Mouse (Mus musculus) megakaryocyte, adult 5-6 weeks (primary cell): ENCODE measurements around the gene 4930558K02Rik. TPM values are rescaled to one million over a fixed set of nuclear protein-coding genes. Genes with fewer than 3 reads are reported as not detected.

ENCODE experiments used
- ATAC-seq: 2 replicates; pipeline ENCODE4 v1.8.0; 2016; ENCODE audit warnings: mild to moderate bottlenecking, inconsistent platforms; ENCODE audit not compliant: poor library complexity, severe bottlenecking
- total RNA-seq, 2 experiments: library from RNA; stranded (forward) in 1 of 2; stranded (reverse) in 1 of 2; fragments of 153-499, 151-499 nt in 1 of 2; fragments of 221-1000, 200-1000 nt in 1 of 2; gene quantifications; 2 replicates each; pipeline versions ENCODE4 v1.2.3 to v1.2.4; 2015 to 2017

Gene 4930558K02Rik
- total RNA-seq, 2 experiments from 2014 or later, result not detected

DNA sequence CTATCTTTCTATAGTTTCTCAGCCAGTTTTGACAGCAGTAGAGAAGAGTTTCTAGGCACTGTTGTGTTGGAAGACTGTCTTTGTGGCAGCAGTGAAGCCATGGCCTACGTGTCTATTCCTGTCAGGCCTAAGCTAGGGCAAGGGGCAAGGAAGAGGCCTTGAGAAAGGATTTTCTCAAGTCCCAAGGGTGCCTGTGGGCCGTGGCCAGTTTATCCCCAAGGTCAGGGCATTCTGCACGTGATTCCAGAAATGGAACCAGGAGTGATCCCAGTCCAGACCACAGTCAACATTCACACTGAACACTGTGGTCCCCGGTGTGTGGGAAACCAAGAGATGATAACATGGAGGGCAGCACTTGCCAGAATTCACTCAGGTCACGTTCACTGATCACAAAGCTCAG, 23.6 kb downstream of the 4930558K02Rik start:
- no peak for ATAC-seq

DNA sequence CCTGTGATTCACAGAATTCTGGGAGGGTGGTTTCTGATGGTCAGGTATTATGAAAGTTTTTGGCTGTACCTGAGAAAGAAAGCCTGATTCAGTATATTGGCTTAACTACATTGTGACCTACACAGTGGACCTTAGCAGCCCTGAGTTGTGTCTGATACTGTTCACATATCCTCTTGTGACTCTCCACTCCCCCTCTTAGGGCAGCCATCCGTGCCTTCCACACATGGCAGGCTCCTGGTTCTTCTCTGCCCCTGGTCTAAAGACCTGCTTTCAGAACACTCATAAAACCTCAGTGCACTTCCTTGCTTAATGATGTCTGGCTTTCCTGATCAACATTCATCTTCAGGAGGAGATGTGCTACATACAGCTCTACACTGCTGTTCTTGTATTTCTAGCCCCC, 26.8 kb downstream of the 4930558K02Rik start:
- no peak for ATAC-seq

DNA sequence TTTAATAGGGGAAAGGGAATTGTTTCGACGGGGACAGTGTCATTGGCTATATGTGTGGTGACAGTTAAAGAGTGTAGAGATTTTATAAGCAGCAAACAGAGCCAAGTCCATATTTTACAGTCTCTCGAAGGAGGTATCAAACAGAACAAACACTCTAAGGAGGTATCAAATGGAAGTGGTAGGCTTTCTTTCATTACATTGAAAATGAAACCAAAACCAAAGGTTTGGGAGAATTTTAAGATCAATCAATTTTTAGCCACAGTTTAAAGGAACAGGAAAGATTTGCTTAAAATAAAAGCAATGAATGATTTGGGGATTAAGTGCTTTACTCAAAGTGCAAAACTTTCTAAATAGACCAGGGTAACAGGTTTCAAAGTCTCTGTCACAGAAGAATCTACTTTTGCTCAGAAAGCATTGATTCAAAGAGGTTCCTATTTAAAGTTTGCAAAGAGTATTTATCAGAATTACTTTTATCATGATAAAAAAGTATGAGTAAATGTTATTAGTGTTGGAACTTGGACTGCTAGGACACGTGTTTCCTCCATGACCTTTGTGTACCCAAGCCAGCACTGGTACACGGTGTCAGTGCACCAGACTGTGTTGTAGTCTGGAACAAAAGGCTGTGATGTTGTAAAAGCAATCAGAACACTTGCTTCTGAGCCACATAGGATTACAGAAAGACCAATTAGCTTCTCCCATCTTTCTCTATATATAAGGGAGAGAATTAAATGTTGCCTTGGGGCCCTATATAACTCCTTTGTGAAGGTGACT, 28.2 kb downstream of the 4930558K02Rik start:
- ATAC-seq, result no peak

DNA sequence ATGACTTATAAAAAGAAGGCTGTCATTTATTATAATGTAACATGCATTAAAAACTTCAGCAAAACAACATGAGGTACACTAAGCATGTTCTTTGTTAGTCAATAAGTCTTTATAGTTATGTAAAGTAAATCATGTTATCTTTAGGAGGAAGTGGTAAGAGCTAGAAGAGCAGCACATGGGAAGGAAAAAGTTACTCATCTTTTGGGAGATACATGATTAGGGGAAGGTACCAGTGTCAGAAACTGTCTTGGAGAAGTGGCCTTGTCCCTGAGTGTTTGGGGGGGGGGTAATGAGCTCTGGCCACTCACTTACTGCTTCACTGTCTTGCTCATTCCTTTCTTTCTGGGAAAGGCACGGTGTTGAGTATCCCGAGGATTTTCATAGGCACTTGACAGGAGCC, 37.4 kb downstream of the 4930558K02Rik start:
- ATAC-seq, result no peak

DNA sequence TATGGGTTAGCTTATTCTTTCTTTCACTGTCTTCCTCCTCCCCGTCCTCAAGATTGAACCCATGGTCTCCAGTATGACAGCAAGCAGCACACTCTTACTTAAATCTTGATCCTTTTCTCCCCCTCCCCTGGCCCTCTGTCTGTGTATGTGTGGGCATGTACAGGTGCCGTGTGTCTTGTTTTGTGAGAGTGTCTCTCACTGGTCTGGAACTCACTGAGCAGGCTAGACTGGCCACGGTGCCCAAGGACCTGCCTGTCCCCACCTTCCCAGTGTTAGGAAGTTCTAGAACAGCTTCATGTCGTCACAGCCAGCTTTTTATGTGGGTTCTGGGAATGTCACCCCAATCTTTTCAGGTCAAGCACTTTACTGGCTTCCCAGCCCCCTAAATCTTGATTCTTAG, 47.1 kb downstream of the 4930558K02Rik start:
- ATAC-seq, result no peak

DNA sequence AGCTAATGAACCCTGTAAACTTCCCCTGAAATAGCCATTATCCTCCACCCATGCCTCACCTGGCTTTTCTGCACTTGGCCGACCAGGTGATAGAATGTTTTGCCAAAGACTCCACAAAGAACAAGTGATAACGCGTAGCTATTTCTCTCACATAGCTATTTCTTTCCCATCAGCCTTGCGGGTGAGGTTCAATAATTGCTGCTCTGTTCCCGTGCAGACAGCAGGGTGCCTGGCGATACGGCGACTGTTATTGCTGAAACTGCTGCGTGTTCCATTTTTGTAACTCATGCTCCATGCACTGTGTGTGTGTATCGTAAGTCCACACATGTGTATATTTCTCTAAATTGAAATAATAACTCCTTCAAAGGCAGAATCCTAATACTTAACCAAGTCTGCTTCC, 47.6 kb downstream of the 4930558K02Rik start:
- ATAC-seq, result no peak

DNA sequence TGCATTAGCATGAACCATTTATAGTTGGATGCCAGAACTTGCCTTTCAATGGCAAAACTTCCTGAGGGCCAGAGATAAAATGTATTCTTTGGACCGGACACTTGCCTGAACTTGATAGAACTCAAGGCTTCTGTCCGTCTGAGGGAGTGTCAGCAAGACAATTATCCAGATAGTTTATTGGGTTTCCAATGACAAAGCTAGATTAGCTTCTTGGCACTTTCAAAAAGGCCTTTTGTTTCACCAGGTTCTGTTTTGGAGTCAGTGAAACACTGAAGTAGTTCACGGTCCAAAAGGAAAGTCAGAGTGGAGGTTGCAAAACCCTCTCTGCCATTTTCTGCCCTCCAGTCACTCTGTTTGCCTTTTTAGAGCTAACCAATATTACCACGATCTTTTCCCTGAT, 48.1 kb downstream of the 4930558K02Rik start:
- ATAC-seq, result no peak

DNA sequence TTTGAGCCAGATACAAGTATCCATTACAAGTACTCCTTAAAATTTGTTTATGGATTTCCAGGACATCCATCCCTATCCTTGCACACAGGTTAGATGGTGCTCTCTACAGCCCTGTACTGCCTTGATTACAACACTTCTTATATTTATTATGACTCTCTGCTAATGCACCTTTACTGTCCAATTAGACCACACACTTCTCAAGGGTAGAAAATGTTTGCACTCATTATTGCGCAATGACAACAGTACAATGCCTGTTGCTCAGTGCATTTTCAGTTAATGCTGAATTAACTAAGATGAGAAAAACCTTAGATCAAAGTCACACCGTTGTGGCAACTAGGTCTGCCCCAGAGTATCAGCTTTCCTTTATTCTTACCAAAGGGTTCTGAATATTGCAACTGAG, 51.5 kb downstream of the 4930558K02Rik start:
- ATAC-seq, result no peak

DNA sequence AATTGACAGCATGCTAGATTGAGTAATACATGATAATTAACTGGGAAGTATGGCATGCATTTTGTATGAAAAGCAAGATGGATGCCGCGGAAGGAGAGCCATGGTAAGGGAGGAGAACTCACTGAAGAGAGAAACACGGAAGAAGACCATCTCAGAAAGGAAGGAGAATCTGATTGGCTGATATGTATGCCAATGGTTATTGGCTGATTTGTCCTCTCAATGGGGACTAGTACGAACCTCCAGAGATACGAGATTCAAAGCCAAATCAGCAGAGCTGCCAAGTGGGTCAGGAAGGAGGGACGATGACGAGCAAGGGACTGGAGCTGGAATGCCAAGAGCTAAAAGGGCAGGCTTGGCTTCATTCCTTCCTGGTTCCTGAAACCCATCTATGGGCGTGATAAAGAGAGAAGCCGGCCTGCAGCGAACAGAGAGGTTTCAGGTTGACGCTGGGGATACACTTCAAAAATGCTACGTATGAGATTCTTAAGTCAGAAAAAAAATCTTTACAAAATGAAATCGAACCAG, 54.1 kb downstream of the 4930558K02Rik start:
- ATAC-seq, result no peak

DNA sequence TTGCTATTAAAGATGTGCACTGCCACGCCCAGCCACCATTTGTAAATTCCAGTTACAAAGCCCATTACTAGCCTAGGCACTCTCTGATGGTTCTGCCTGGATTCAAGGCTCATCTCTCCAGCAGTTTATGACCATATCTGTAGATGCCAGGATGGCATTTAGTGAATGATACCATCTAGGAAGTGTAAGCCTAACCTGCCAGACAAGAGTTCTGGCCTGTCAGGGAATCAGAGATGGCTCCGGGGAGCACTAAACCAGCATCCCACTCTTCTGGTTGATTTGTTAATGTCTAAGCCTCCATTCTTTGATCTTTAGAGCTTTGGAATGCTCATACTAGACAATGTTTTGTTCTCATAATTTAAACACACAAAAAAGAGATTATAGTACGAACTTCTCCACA, 55.1 kb downstream of the 4930558K02Rik start:
- ATAC-seq, result no peak

DNA sequence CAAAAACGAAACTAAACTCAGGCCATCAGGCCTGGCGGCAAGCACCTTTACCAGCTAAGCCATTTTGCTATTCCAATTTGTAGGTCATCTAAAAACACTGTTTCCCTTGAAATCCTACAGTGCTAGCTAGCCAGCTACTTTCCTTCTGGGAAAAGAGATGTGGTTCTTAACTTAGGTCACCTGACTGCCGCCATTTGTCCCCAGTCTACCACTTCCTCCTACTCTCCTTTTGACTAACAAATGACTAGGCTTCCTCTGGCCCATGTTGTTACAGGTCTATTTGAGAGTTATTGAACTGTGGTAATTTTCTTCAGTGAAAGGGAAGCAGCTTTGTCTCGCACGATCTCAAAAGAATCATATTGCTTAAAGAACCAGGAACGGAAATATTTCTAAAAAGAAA, 57.5 kb downstream of the 4930558K02Rik start:
- ATAC-seq, result peak; percentile 66

DNA sequence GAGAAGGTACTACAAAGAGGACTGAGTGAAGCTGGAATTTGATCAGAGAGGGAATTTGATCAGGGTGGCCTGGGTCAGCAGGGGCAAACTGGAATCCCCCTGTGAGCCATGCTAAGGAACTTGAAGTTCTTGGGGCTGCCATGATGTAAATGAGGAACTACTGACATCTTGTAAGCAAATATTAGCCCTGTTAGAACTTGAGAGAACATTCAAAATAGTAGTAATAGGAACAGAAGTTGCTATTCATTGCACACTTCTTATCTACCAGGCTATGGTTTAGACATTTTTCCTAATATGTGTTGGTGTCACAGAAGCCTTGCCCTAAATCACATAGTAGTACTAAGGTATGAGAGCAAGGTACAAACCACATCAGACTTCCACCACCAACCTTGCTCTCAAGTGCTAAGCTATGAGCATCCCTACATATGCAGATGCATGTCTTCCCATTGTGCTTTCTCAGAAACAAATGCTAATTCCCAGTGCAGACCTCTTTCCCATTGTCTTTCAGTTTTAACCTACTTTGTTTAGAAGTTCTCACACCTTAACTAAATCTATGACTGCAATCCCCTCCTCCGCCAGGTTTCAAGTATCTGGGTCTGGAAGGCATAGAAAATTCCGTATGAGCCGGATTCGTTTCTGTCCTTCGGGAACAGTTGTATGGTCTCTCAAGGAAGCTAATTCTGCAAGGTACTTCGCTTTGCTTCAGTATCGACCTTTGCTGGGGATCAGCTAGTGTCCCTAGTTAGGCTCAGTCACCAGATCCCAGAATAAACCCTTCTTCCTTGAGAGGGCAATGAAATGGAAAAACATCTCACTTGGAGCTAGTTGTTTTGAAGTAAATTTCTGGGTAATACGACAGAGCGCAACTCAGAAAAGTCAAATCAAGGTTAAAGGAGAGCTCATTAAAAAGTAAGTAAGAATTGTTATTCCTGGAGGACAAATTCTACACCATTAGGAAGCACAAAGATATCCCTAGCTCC, 58.7 kb downstream of the 4930558K02Rik start:
- ATAC-seq, result no peak

DNA sequence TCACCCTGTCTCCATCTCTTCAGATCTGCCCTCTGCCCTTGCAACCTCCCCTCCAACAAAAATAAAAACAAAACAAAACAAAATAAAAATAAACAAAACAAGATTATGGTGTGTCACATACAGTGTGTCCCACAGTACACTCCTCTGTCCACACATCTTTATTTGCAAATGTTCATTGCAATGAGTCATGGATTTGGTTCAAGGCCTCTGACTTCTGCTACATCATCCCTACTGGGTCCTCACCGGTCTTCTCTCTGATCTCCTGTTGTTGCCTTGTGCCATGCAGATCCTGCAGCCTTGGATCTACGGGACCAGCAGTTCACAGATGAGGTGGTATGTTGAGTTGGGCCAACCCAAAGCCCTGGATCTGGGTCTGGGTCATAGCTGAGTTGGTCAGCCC, 59.8 kb downstream of the 4930558K02Rik start:
- no peak for ATAC-seq

DNA sequence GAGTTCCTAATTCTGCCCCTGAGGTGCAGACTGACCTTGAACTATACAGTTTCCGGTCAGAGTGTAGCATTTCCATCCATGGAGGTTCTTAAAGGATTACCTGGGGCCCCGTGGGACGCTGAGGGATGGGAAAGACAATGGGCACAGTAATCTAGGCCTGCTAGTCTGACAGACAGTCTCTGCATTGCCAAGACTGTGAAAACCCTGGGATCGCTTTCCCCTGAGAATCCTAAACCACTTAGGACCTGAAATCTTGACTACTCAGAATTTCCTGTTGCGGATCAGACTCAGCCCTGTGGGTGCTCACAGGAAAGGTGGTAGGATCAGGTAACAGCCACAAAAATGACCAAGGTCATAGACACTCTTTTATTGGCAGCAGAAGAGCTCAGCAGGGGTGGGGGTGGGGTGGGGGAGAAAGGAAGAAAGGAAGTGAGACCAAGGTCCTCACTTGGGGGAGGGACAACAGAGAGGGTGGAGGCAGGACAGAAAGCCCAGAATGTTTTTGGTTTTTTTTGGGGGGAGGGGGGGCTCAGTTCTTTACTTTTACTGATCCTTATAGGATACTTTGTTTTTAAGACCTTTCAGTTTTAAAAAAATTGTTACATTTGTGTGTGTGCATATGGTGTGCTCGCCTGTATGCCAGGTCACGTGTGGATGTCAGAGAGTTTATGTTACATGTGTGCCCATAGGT, 60.6 kb downstream of the 4930558K02Rik start:
- ATAC-seq, result no peak

DNA sequence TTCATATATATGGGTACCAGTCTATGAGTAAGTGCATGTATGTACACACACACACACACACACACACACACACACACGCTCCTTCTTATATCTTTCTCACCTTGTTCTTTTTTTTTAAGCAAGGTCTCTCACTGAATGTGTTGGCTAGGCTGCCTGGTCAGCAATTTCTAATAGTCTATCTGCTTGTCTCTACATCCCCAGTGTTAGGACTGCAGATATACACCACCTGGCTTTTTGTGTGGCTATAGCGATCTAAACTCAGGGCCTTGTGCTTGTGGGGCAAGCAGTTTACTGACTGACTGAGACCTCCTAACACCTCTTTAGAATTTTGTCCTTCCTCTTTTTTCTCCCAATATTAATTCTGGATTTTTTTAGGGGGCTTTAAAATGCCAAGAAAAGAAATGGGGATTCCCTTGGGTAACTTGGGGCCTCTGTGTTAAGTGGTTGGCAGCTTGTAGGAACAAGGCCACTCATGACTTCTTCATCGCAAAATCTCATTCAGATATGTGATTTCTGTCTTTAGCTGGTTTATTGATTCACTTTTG, 61.4 kb downstream of the 4930558K02Rik start:
- no peak for ATAC-seq

DNA sequence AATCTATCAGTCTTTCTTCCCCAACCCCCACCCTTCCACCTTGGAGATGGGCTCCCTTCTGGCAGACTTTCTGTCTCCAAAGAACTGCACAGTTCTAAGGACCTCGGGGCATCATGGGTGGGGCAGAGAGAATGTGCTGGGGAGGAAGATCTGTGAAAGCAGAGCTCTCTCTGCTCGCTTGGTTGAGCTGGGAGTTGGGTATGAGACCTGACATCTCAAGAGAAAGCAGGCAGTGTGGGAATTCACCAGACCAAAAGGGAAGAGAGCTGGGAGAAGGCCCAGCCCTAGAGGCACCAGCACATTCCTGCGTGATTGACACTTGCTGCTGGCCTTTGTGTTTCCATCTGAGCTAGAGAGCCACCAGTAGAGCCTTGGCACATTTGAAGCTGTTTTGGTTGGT, 63.4 kb downstream of the 4930558K02Rik start:
- no peak for ATAC-seq

DNA sequence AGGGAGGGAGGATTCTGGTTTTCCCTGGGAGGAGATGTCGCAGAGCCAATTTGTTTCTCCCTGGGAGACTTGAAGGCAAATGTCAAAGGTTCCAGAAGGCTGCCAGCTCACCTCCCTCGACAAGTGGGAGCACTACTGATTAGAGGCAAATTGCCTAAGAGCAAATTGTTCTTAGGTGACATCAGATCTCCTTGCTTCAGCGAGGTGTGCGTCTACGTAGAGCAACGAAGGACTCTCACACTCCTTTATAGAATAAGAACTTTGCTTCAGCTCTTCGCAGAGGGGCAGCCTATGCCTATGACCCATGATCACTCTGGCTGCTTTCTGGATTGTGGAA, 65.8 kb downstream of the 4930558K02Rik start:
- no peak for ATAC-seq

DNA sequence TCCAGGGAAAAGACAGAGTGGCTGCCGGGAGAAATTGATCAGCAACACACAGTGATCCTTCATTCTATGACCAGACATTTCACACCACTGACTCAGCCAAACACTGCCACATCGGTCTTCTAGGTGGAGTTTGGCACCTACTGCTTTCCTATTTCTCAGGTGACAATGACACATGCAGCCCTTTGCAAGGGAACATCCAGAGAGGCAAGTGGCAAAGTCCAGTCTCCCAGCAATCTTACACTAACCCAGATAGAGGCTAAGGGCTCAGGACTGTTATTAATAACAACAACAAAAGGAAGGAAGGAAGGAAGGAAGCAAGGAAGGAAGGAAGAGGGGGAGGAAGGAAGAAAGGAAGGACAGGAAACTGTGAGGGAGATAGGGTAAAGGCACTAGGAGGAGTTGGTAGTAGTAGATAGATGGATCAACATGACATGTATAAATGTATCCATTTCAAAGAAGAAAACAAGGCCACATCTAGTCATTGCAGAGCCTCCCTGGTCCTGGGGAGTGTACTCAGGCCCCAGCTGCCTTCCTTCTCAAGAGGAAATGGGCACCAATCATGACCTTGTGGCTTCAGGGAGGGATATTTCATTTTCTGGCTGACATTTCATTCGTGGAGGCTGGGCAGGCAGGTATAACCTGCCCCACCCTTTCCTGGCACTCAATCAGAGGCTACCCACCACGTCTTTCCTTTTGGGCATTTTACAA, 66.3 kb downstream of the 4930558K02Rik start:
- ATAC-seq, result no peak

DNA sequence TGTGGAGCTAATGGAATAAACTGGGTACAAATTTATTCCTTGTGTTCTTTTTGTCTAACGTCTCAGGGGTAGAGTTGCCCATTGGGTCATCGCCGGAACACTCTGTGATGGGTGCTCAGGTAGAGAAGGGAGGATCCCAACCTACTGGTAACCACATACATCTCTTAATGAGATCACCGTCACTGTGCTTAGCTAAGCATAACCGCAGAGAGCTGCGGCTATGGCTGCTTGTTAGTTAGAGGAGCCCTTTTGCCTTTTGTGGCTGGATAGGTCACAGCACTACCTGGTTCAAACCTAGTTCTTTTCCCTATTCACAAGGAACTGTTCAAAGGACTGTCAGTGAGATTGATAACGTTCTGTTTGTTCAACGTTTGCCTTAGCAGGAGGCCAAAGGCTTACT, 70.4 kb downstream of the 4930558K02Rik start:
- ATAC-seq, result no peak

DNA sequence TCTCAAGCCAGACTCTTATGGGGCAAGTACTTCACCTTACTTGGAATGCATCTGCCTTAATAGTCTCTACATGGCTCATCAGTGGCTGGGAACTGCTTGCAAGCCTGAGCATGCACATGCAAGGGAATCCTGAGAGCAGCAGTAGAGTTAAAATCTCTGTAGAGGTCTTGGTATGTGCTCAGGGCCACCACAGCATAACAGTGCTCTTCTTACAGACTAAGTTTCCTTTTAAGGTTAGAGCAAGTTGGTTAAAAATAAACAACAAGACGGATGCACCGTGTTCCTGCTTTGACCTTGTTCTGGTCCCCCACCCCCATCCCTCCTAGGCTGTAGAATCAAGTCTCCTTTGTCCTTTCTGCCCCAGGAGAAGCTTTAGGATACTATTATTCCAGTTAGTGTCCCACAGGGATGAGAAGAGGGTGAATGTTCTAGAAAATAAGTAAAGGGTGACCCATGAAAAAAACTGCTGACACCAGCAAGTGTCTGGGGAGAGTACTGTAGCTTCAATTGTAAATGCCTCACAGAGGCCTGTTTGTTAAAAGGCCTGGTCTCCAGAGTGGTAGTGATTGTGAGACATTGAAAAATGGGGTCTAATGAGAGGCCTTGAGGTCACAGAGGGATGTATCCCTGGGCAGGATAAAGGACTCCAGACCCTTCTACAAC, 71.5 kb downstream of the 4930558K02Rik start:
- ATAC-seq, result no peak
